Mouse (Mus musculus) cerebral cortex, adult 2 months (tissue): ENCODE data around the gene Rpp25l.

Experiments used
- WGBS: fragments of 180-500 bp; shearing (Covaris S2); methylation state at CpG from one replicate; pipeline ENCODE4 v1.1.7; 2018; 5-methylcytosine and 5-hydroxymethylcytosine counted together

The Rpp25l gene

DNA sequence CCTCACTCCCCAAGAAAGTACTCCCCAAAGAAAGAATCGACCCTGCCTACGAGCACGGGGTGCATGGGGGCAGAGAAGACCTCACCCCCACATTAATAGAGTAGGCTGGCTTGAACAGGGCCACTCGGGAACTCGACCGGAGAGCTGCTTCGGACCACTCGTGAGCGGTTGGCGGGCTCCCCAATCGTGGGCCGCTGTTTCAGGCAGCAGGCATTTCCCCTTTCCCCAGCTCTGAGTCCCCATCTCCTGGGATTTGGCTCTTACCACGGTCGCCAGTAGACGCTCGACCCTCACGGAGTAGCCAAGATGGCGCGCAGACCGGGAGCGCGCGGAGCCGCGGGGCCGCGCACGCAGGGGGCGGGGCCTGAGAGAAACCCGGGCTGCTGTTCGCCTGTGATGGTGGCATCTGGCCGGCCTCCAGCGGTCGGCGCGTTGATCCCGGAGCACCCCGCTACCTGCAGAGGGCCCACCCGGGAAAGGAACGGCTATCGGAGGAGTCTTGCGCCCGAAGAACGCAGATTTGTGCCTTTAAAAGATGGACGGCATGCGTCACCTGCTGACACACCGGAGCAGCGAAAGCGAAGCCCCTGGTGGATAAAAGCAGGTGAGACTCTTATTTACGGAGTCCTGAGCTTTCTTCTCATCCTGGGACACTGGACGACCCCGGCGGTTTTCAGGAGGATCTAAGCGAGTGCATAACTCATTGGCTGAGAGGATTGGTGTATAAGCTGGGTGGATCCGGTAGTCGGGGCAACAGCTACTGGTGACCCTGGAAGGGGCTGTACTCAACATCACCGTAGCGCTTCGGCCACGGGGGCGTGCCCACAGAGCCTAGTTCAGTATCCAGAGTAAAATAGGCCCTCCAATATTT, at the start of gene Rpp25l:
Gene Rpp25l (minus strand): TSS at position 338 of the 871 bp plus-strand sequence.
- under 1% methylated on average over 61 of the region's 61 CpGs for WGBS

GRCm38 (mm10) chr4:41762688-41763114, 49.4 kb upstream of the Rpp25l start:
- 36% methylated on average over 8 of the region's 8 CpGs for WGBS

DNA sequence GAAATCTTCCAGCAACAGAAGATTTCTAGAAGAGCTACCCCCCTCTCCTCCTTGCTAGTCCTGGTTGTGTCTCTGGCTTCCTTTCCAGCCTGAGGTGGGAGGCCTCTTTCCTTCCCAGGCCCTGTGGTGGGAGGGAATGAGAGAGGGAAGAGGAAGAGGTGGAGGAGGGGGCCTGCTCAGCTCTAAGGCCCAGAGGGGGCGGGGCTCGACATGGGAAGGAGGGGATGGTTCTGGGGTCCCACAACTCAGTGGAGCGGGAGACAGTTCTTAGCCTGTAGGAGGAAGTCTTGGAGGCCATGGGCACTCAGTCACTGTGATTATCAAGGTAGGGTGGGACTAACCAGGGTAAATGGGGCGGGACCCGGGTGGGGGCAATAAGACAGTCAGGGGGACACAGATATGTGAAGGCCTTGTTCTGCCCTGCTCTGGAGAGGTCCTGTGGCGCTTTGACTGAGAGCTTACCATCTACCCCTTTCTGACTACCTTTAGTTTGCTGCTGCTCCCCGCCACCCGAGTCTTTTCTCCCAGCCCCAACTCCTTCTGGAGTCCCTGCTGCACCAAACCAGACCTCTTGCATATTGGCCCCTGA, 48.9 kb upstream of the Rpp25l start:
- WGBS, result 60% methylated on average over 8 of the region's 8 CpGs

GRCm38 (mm10) chr4:41760911-41761310, 47.6 kb upstream of the Rpp25l start:
- WGBS, result 56% methylated on average over 4 of the region's 4 CpGs

DNA sequence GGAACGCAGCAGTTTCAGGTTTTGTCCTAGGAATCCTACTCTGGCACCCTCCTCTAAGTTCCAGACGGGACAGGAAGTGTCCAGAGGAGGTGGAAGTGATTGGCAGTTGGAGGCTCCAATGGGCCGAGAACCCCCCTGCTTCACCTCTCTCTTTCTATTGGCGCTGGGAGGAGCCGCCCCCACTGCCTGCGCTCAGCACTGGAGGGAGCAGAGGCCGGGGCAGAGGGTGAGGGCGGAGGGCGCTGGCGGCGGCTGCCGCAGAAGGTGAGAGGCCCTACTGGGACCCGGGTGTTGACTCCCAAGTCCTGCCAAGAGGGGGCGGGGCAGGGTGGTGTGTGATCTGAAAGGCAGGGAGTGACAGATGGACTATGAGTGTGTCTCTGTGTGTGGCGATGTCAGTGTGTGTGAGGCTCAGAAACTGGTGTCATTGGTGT, 47.0 kb upstream of the Rpp25l start:
- WGBS, result 8% methylated on average over 15 of the region's 15 CpGs

- 39% methylated on average over 6 of the region's 6 CpGs for WGBS
Observed at GRCm38 (mm10) chr4:41759656-41760287, 46.4 kb upstream of the Rpp25l start.

- 42% methylated on average over 9 of the region's 9 CpGs for WGBS
Observed at GRCm38 (mm10) chr4:41759206-41759605, 45.9 kb upstream of the Rpp25l start.

DNA sequence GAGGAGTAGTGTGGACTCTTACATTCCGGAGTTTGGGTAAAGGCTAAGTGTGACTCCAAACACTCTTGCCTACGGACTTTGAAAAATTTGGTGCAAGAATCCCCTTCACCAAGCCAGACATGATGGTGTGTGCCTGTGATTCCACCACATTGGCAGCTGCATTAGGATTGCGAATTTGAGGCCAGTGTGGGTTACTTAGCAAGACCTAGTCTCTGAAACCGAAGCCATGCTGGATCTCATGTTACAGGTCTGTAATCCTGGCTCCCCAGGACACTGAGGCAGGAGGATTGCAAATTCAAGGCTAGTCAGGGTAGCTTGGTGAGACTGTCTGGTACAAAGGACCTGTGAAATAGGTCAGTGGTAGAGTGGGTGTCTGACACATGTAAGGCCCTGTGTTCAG, 45.4 kb upstream of the Rpp25l start:
- WGBS, result 80% methylated on average over 4 of the region's 4 CpGs

DNA sequence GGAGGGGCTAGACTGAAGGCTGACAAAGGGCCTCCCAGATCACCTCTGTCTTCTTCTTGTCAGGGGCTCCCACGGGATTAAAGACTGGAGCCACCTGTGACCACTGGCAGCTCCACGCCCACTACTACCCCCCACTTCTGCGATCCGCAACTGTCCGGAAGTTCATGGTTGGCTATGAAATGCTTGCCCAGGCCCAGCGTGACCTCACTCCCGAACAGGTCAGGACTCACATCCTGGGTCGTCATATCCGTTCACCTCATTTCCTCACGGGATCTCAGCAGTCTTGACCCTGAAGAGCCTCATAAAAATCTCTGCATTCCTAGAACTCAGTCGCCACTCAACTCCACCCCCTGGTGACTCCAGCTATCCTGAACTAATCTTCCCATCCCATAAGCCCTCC, 44.7 kb upstream of the Rpp25l start:
- 76% methylated on average over 11 of the region's 11 CpGs for WGBS

- 89% methylated on average over 13 of the region's 13 CpGs for WGBS
Observed at GRCm38 (mm10) chr4:41757321-41757720, 44.0 kb upstream of the Rpp25l start.

DNA sequence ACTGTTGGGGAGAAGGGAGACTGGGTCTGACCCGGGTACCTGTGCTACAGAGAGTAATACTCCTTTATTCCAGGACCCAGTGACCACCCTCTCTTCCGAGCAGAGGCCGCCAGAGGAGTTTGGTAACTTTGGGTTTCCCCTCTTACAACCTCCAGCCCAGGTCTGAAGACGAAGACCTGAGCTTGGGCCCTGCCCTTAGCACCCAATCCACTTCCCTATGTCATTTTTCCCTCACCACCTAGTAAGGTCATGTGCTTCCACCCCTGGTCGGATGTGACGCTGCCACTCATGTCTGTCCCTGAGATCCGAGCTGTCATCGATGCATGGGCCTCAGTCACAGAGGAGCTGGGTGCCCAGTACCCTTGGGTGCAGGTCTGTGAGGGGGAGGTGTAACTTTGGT, 43.1 kb upstream of the Rpp25l start:
- 60% methylated on average over 8 of the region's 8 CpGs for WGBS

DNA sequence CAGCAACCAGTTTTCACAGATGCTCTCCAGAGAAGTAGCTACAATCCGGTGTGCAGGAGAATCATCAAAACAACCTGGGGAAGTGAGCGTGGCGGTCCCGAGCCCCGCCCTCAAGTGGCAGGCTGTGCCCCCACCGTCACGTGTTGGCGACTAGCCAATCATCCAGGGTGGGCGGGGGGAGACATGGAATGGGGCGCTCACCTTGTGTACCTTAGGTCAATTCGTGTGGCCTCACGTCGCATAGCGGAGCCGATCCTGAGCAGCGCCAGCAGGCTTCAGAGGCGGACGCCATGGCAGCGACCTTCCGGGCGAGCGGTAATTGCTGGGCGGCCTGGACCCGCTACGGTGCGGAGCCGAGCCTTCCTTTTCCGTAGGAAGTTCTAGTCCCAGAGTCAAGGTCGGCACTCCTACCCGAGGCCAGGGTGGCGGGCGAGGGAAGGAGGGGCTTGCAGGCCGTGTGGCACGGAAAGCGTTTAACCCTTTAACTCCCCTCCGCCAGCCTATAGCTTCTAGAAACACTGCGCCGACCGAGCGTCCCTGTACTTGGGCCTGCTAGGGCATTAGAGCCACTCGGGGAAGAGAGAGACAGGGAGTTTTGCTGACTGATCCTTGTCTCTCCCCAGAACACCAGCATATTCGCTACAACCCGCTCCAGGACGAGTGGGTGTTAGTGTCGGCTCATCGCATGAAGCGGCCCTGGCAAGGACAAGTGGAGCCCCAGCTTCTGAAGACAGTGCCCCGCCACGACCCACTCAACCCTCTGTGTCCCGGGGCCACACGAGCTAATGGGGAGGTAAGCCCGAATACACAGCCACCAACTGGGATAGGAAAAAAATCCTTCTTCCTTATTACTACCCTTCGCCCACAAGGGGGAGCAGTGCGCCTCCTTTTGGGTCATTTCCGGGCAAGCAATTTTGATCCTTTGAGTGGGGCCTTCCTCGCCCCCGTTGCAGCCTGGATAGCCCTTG, 42.3 kb upstream of the Rpp25l start, which contains the start of gene Sigmar1:
Gene Sigmar1 (minus strand): TSS at position 820 of the 968 bp plus-strand sequence.
- WGBS, result under 1% methylated on average over 57 of the region's 57 CpGs

DNA sequence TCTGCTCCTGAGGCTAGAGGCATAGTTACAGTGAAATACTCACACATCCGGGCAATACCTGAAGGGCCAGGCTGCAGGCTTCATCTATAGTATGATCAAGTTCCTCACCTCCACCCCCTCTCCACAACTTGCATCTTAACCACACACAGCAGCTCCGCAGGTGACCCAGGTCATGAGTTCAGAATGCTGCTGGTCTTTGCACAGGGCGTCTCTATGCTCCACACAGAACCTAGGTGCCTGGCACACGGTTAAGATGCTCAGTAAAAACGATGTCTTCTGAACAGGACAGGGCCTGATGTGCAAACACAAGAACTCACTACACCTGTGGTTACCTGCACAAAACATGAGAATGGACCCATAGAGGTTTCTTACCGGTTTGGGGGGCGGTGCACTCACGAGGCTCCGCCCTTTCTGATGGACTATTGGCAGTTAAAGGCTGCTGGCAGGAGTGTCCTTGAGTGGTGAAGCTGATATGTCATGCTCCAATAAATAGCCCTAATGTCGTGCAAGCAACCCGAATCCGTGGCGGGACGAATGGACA, 41.5 kb upstream of the Rpp25l start, which contains the start of gene Galt:
Gene Galt (plus strand): TSS at position 432 of the 541 bp plus-strand sequence.
- WGBS, result 13% methylated on average over 14 of the region's 14 CpGs

DNA sequence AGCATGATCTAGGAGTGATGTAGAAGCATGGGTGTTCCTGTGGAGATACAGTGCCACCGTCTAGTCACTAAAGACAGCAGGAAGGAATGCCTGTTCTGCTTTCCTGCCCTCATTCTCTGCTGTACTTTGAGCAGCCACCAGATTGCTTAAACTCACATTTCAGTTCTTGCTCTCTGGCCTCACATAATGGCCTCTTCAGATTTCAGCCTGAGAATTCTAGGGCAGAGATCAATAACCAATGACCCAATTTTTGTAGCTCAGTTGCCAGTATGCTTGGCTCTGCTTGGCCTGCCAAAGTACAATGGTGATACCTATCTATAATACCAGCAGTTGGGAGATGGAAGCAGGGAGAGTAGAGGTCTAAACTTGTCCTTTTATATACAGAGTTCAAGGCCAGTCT, 31.7 kb upstream of the Rpp25l start:
- WGBS, result 95% methylated on average over 1 of the region's 1 CpGs

DNA sequence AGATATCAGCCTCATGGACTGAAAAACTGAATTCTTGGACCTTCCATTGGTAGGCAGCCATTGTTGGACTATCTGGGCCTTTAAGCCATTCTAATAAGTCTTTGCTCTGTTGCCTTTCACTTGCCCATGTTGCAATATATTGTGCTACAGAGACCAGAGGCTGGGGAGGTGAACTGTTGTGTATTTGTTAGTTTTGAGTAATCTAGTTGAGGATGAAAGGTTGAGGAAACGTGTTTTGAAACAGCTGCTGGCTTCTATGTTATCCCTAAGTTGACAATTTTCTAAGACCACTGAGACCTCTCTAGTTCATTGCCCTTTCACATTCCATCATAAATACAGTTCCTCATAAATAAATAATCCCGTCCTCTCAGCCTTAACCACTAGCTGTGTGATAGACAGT, 30.8 kb upstream of the Rpp25l start:
- 85% methylated on average over 2 of the region's 2 CpGs for WGBS

GRCm38 (mm10) chr4:41741158-41741560, 27.8 kb upstream of the Rpp25l start:
- under 1% methylated on average over 27 of the region's 27 CpGs for WGBS

- 1% methylated on average over 48 of the region's 48 CpGs for WGBS
Observed at GRCm38 (mm10) chr4:41740380-41741157, 27.2 kb upstream of the Rpp25l start.

- WGBS, result 86% methylated on average over 13 of the region's 13 CpGs
Observed at GRCm38 (mm10) chr4:41739260-41739659, 25.9 kb upstream of the Rpp25l start.

GRCm38 (mm10) chr4:41738256-41738603, 24.9 kb upstream of the Rpp25l start:
- WGBS, result 50% methylated on average over 1 of the region's 1 CpGs

DNA sequence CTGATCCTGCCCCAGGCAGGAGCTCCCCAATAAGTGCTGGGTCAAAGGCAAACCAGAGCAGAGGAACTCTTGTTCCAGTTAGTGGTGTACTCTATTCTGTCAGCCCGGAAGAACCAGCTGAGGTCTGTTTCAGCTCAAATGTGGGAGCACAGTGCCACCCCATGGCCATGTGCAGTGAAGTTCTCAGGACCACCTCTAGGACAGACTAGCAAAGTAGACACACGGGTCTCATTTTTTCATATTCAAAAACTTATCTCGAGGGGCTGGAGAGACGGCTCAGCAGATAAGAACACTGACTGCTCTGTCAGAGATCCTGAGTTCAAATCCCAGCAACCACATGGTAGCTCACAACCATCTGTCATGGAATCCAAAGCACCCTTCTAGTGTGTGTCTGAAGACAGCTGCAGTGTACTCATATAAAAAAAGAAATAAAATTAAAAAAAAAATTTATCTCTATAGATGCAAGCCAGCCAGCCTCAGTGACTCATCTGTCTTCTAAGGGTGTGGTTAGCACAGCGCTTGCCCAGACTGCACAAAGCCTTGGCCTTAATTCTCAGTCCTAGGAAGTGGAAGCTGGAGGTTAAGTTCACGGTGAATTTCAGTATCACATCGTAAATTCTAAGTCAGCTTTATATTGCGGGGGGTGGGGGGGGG, 24.4 kb upstream of the Rpp25l start:
- 22% methylated on average over 8 of the region's 8 CpGs for WGBS
